22 mouse cellular contexts compared by ENCODE assay signal in genomic region chr3:136917080-136917479, GRCm38 (mm10).
A peak's percentile ranks its signal among the peaks of the same experiment; 100 is the strongest.
DNase-seq lines count a peak whose midpoint lies in the region; ATAC-seq and TF ChIP-seq lines count a peak whose summit lies in the region.
"Had no signal": no experiment of that assay in that cellular context is flagged by ENCODE, and none has a peak within 500 bp of the region (broad histone marks: within the 10 kb centered on the region; RNA-seq: fewer than 3 reads in every experiment).

No protein-coding gene starts in this region.

- no peak for TF ChIP-seq CTCF in gastrocnemius, adult 2 months (IDR thresholded peaks at IDR 0.05)

- intact Hi-C loops in gastrocnemius, adult 2 months (cut with DNase I) = no loop called here

- H3K27ac ChIP-seq in gastrocnemius, adult 2 months = peak overlapping the region; percentile 20; the same call in 1 of the 2 replicates
- H3K27ac ChIP-seq: forebrain, embryonic 10.5 days; forebrain, embryonic 13.5 days; hindbrain, embryonic 12.5 days; hindbrain, embryonic 15.5 days had no signal

- ATAC-seq in cerebellum, adult (ENCODE audit: insufficient number of reproducible peaks, low FRiP score, low TSS enrichment) = peak; percentile 68
- ATAC-seq: forebrain, embryonic 13.5 days; forebrain, embryonic 16.5 days; intestine, embryonic 16.5 days; Patski had no signal

- no peak overlapping the region for H3K4me3 ChIP-seq in gastrocnemius, adult 2 months
- H3K4me3 ChIP-seq: forebrain, embryonic 10.5 days; forebrain, embryonic 13.5 days; hindbrain, embryonic 12.5 days; hindbrain, embryonic 15.5 days had no signal

- no peak for DNase-seq in cerebellum, adult 9-10 months
- peak; percentile 36 for DNase-seq in cerebellum, adult 9-11 months
- no peak for DNase-seq in cerebellum, postnatal 36 days
- no peak for DNase-seq in gastrocnemius, adult 2 months
- DNase-seq in gastrocnemius, postnatal 4 days (ENCODE audit: low spot score in 2 of 2) = no peak
- DNase-seq in brain, adult 2 months (ENCODE audit: low read depth, low spot score) = peak; percentile 69
- DNase-seq in urinary bladder, postnatal 4 days (ENCODE audit: low spot score in 2 of 2) = no peak
- DNase-seq: adrenal gland, postnatal 10 days; adrenal gland, postnatal 36 days; gastrocnemius, postnatal 10 days; gastrocnemius, postnatal 36 days; heart, adult 11 months; kidney, adult 18-20 months; kidney, adult 9 months had no signal

Comparison
In these comparisons a context has a peak if more than half of its experiments do, and no peak if none do; other contexts are left out.
1. DNase-seq: peak in cerebellum, adult 9-11 months (single experiment) and brain, adult 2 months (single experiment); none in cerebellum, adult 9-10 months (single experiment), cerebellum, postnatal 36 days (0 of 2), gastrocnemius, adult 2 months (single experiment), gastrocnemius, postnatal 4 days (0 of 2) and urinary bladder, postnatal 4 days (0 of 2).